Mouse (Mus musculus): Measurements from ENCODE around the gene Tpte.

Gene Tpte

GRCm38 (mm10) chr8:22282999-22283491, at the start of gene Tpte:
Gene Tpte (plus strand): TSS chr8:22283441.
- DNase-seq (ENCODE audit: low read depth, low spot score), result no peak

GRCm38 (mm10) chr8:22242986-22243385, 40.3 kb upstream of the Tpte start:
- no peak for DNase-seq (ENCODE audit: low read depth, low spot score)

GRCm38 (mm10) chr8:22245663-22246062, 37.6 kb upstream of the Tpte start:
- no peak for DNase-seq (ENCODE audit: low read depth, low spot score)

GRCm38 (mm10) chr8:22247956-22248355, 35.3 kb upstream of the Tpte start:
- DNase-seq (ENCODE audit: low read depth, low spot score), result no peak

GRCm38 (mm10) chr8:22249080-22249479, 34.2 kb upstream of the Tpte start:
- no peak for DNase-seq (ENCODE audit: low read depth, low spot score)

- DNase-seq (ENCODE audit: low read depth, low spot score), result no peak
These were observed 24.2 kb upstream of the Tpte start for GRCm38 (mm10) chr8:22258946-22259450.

- DNase-seq (ENCODE audit: low read depth, low spot score), result no peak
These were observed 23.7 kb upstream of the Tpte start for GRCm38 (mm10) chr8:22259531-22259930.

GRCm38 (mm10) chr8:22260091-22260722, 23.0 kb upstream of the Tpte start:
- DNase-seq (ENCODE audit: low read depth, low spot score), result no peak

- DNase-seq (ENCODE audit: low read depth, low spot score), result no peak
These were observed 21.0 kb upstream of the Tpte start for GRCm38 (mm10) chr8:22262267-22262666.

GRCm38 (mm10) chr8:22264292-22264691, 18.9 kb upstream of the Tpte start:
- DNase-seq (ENCODE audit: low read depth, low spot score), result no peak

GRCm38 (mm10) chr8:22264787-22265186, 18.5 kb upstream of the Tpte start:
- DNase-seq (ENCODE audit: low read depth, low spot score), result no peak

- no peak for DNase-seq (ENCODE audit: low read depth, low spot score)
These were observed 18.0 kb upstream of the Tpte start for GRCm38 (mm10) chr8:22265194-22265593.

- DNase-seq (ENCODE audit: low read depth, low spot score), result no peak
These were observed 16.4 kb upstream of the Tpte start for GRCm38 (mm10) chr8:22266809-22267208.

GRCm38 (mm10) chr8:22273142-22273541, 10.1 kb upstream of the Tpte start:
- DNase-seq (ENCODE audit: low read depth, low spot score), result no peak

- no peak for DNase-seq (ENCODE audit: low read depth, low spot score)
These were observed 8.6 kb upstream of the Tpte start for GRCm38 (mm10) chr8:22274641-22275040.

- no peak for DNase-seq (ENCODE audit: low read depth, low spot score)
These were observed 19.1 kb downstream of the Tpte start for GRCm38 (mm10) chr8:22302326-22302725.

GRCm38 (mm10) chr8:22302896-22303306, 19.7 kb downstream of the Tpte start:
- DNase-seq (ENCODE audit: low read depth, low spot score), result no peak

GRCm38 (mm10) chr8:22304045-22304444, 20.8 kb downstream of the Tpte start:
- peak; percentile 6 for DNase-seq (ENCODE audit: low read depth, low spot score)

GRCm38 (mm10) chr8:22306999-22307398, 23.8 kb downstream of the Tpte start:
- DNase-seq (ENCODE audit: low read depth, low spot score), result no peak

- no peak for DNase-seq (ENCODE audit: low read depth, low spot score)
These were observed 28.2 kb downstream of the Tpte start for GRCm38 (mm10) chr8:22311446-22311845.

- no peak for DNase-seq (ENCODE audit: low read depth, low spot score)
These were observed 52.2 kb downstream of the Tpte start for GRCm38 (mm10) chr8:22335426-22335825.

GRCm38 (mm10) chr8:22359359-22359758, 76.1 kb downstream of the Tpte start:
- DNase-seq (ENCODE audit: low read depth, low spot score), result no peak

- no peak for DNase-seq (ENCODE audit: low read depth, low spot score)
These were observed 76.6 kb downstream of the Tpte start for GRCm38 (mm10) chr8:22359882-22360281.

- no peak for DNase-seq (ENCODE audit: low read depth, low spot score)
These were observed 93.1 kb downstream of the Tpte start for GRCm38 (mm10) chr8:22376311-22376710.

Data from CD4-positive helper T cell, adult 2 months (primary cell).